Mouse (Mus musculus) ES-Bruce4 (cell line): ENCODE results near the gene 4930404N11Rik.

ENCODE experiments used
- CTCF ChIP-seq: IDR thresholded peaks from one replicate; pipeline ENCODE4 v1.8.1; 2011; ENCODE audit warnings: low read depth, low read length
- POLR2A ChIP-seq: IDR thresholded peaks from one replicate; pipeline ENCODE4 v1.8.1; 2011; ENCODE audit warnings: low read length; ENCODE audit not compliant: insufficient read depth

GRCm38 (mm10) chr10:81400371-81401204 is 35.0 kb upstream of the 4930404N11Rik start:
- no peak for TF ChIP-seq CTCF
- no peak for TF ChIP-seq POLR2A
